Mouse (Mus musculus) hindbrain, postnatal 0 days (tissue): ENCODE results near the gene Mroh3. TPM values are rescaled to one million over a fixed set of nuclear protein-coding genes. Genes with fewer than 3 reads are reported as not detected.

ENCODE experiments used
- ATAC-seq: fragments of 200-750 bp; cut with Nextera tagmentation; 2 replicates; pipeline ENCODE4 v1.8.0; 2017; ENCODE audit warnings: mild to moderate bottlenecking, moderate TSS enrichment, moderate library complexity
- DNase-seq: peaks from one replicate; pipeline ENCODE4 v3.0.0-alpha.2; 2015; ENCODE audit warnings: low spot score
- H3K27ac ChIP-seq: fragments of 300-500 bp; sonication (generic); 2 replicates; pipeline ENCODE4 v1.5.1; 2014; ENCODE audit warnings: mild to moderate bottlenecking
- H3K27me3 ChIP-seq: fragments of 300-500 bp; sonication (generic); 2 replicates; pipeline ENCODE4 v1.6.1; 2014; ENCODE audit warnings: low read length, mixed read lengths; ENCODE audit not compliant: insufficient read depth
- H3K36me3 ChIP-seq: fragments of 300-500 bp; sonication (generic); 2 replicates; pipeline ENCODE4 v1.6.1; 2014; ENCODE audit warnings: low read length, mixed read lengths; ENCODE audit not compliant: insufficient read depth
- H3K4me1 ChIP-seq: fragments of 300-500 bp; sonication (generic); 2 replicates; pipeline ENCODE4 v1.6.1; 2014; ENCODE audit warnings: antibody characterized with exemption, low read length, mixed read lengths; ENCODE audit not compliant: insufficient read depth
- H3K4me2 ChIP-seq: fragments of 300-500 bp; sonication (generic); 2 replicates; pipeline ENCODE4 v1.6.1; 2014; ENCODE audit warnings: low read depth, mild to moderate bottlenecking, low read length, moderate library complexity, mixed read lengths
- H3K4me3 ChIP-seq: fragments of 300-500 bp; sonication (generic); 2 replicates; pipeline ENCODE4 v1.5.1; 2014; ENCODE audit warnings: low read length
- H3K9ac ChIP-seq: fragments of 300-500 bp; sonication (generic); replicated peaks from 2 replicates; pipeline ENCODE4 v1.6.1; 2014; ENCODE audit warnings: mild to moderate bottlenecking, low read length, moderate library complexity, mixed read lengths
- H3K9me3 ChIP-seq: fragments of 300-500 bp; sonication (generic); 2 replicates; pipeline ENCODE4 v1.6.1; 2016; ENCODE audit warnings: low read length, mixed read lengths
- CTCF ChIP-seq: IDR thresholded peaks from 2 replicates; pipeline ENCODE4 v1.5.1; 2016; ENCODE audit warnings: antibody characterized with exemption, control low read depth, low read depth
- WGBS: fragments of 180-500 bp; shearing (Covaris S2); extraction: QIAGEN DNeasy Blood & Tissue Kit; methylation state at CpG from one replicate; pipeline ENCODE4 v1.1.7; 2014; 5-methylcytosine and 5-hydroxymethylcytosine counted together
- polyA plus RNA-seq: library from polyadenylated mRNA; unstranded; fragments of >200 nt; fragmentation: Nextera tagmentation; extraction: Ambion mirVana; gene quantifications from 2 replicates; pipeline ENCODE4 v1.2.1, GENCODE M21; 2015
- total RNA-seq: library from RNA; depleted of rRNA; stranded (reverse); fragments of >200 nt; gene quantifications from 2 replicates; pipeline ENCODE4 v1.2.3, GENCODE M21; 2014

Mroh3 gene
- total and polyA plus RNA-seq, 2 experiments from 2014 or later: 0.23 to 0.84 TPM

DNA sequence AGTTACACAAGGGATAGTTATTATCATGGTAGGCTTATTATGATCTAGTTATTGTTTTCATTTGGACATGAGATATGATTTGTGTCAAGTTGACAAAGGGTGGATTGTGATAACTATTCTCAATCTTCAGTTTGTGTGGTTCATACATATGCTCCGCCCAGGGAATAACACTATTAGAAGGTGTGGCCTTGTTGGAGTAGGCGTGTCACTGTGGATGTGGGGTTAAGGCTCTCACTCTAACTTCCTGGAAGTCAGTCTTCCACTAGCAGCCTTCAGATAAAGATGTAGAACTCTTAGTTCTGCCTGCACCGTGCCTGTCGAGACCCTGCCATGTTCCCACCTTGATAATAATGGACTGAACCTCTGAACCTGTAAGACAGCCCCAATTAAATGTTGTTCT lies 25.9 kb upstream of the Mroh3 start:
- Histone ChIP-seq H3K27ac (no peak overlapping the region), H3K27me3 (no peaks in the 10 kb centered on the region)
- WGBS: 91% methylated on average over 4 of the region's 4 CpGs

DNA sequence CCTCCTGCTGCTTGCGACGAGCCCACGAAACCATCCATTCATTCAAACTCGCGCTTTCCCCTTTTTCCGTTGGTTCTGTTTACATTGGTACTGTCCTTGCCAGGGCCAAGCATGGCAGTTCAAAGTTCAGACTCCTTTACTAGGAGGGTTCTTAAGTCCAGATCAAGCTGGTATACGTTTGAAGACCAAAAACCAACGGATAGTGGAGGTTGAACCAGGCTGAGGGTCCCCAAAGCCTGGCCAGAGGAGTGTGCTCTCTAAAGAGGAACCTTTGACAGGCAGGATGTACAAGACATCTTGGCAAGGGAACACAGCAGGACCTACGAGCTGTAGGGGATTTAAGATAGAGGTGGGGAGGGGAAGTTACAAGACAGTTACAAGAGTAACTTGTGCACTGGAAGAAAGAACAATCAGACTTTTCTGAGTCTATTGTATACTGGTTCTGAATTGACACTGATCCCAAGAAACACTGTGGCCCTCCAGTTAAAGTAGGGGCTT lies 22.0 kb upstream of the Mroh3 start:
- H3K9me3 ChIP-seq: no peaks in the 10 kb centered on the region
- 2% methylated on average over 9 of the region's 9 CpGs for WGBS
- peak overlapping the region; percentile 49 for H3K9ac ChIP-seq
- no peak overlapping the region for H3K27ac ChIP-seq
- H3K36me3 ChIP-seq: no peaks in the 10 kb centered on the region
- H3K27me3 ChIP-seq: no peaks in the 10 kb centered on the region
- DNase-seq (no peak), ATAC-seq (peak; percentile 25)
- H3K4me1 ChIP-seq: peaks cover 9% of the 10 kb centered on the region; the same call in 1 of the 2 replicates
- TF ChIP-seq CTCF: peak; percentile 57; the same call in 1 of the 2 replicates
- H3K4me2 ChIP-seq: peak overlapping the region; percentile 67
- H3K4me3 ChIP-seq: peak overlapping the region; percentile 58

More for the DNA sequence above, 25.9 kb upstream of the Mroh3 start:
- Histone ChIP-seq H3K36me3 (no peaks in the 10 kb centered on the region), H3K4me1 (0 out of 2 replicates have a peak, but pooled peaks cover 5% of the 10 kb centered on the region), H3K4me2 (no peak overlapping the region), H3K9me3 (no peaks in the 10 kb centered on the region), H3K4me3 (no peak overlapping the region), H3K9ac (no peak overlapping the region)
- no peak for DNase-seq
- no peak for TF ChIP-seq CTCF
- no peak for ATAC-seq

DNA sequence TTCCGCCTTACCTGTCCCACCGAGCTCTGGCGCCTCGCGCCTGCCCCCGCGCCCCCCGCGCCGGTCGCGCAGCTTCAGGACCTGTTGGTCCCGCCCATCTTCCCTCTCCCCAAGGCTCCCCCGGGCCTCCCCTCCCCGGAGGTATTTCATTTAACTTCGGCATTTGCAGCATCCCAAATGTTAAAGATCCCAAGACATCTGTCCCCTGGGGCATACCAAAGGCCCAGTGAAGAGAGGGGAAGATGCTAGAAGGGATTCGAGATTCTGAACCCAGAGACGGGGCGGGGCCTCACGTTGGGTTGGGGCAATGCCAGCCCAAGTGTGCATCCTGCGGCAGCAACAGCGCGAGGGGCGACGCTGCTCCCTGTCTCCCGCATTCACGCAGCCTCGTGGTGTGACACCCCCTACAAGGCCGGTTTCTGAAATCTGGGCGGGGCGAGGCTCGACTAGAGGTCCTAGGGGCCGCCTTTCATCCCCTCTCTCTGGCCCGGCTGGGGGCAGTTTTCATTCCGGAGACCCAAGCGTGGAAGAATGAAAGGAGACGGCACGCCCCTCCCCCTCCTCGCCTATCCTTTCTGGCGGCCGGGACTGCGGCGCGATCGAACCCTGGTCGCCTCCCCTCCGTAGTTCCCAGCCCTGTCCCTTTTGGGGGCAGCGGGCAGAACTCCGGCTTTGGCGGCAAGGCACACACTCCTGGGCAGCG lies 21.4 kb upstream of the Mroh3 start, which contains the start of gene Inava:
Gene Inava, minus strand, starts transcription at position 373 of the 703 bp plus-strand sequence.
- Histone ChIP-seq H3K36me3 (no peaks in the 10 kb centered on the region), H3K9me3 (no peaks in the 10 kb centered on the region), H3K4me1 (peaks cover 11% of the 10 kb centered on the region; the same call in 1 of the 2 replicates), H3K9ac (peak within 1 kb of the TSS; percentile 49), H3K4me3 (peak within 1 kb of the TSS; percentile 58), H3K4me2 (peak within 1 kb of the TSS; percentile 67), H3K27me3 (no peaks in the 10 kb centered on the region), H3K27ac (no peak within 1 kb of the TSS; the same call in 1 of the 2 replicates)
- TF ChIP-seq CTCF: no peak; the same call in 1 of the 2 replicates
- under 1% methylated on average over 48 of the region's 51 CpGs for WGBS
- ATAC-seq: peak; percentile 88
- peak; percentile 72 for DNase-seq

DNA sequence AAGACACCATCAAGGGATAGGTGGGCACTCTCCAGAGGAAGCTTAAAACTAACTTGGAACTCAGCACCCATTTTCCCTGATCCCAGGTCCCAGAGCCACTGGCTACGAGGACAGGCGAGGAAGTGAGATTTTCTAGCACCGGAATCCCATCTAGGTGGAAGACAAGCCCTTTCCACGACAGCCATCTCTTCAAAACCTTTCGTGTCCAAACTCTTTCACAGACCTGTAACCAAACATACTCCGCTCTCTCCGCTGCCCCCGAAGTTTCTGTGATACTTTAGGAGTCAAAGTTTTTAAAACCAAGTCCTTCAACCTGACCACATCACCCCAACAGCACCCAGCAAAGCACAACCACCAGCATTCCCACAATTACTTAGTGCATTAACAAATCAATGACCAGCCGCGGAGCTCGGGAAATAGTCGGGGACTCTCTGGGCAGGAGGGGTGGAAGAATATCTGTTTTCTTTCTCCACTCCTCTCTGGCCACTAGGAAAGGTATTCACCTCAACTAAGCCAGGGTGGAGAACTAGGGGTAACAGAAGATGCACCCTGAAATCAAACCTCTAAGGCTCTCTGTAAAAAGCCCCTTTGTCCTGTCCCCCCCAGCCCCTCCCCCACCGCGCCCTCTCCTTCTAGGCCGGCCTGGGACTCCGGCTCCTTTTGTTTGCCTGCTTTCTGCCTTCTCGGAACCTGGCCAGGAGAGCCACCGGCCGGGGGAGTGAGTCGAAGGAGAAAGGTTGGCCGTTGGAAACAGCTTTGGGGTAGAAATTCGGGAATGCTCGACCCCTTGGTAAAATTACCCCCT lies 20.6 kb upstream of the Mroh3 start:
- H3K9me3 ChIP-seq: no peaks in the 10 kb centered on the region
- WGBS: 3% methylated on average over 23 of the region's 23 CpGs
- H3K4me3 ChIP-seq: peak overlapping the region; percentile 58
- ATAC-seq: no peak
- peak overlapping the region; percentile 49; the same call in 1 of the 2 replicates for H3K9ac ChIP-seq
- no peaks in the 10 kb centered on the region for H3K36me3 ChIP-seq
- DNase-seq: no peak
- H3K27ac ChIP-seq: no peak overlapping the region
- peaks cover 19% of the 10 kb centered on the region; the same call in 1 of the 2 replicates for H3K4me1 ChIP-seq
- no peak for TF ChIP-seq CTCF
- no peaks in the 10 kb centered on the region for H3K27me3 ChIP-seq
- H3K4me2 ChIP-seq: peak overlapping the region; percentile 67

DNA sequence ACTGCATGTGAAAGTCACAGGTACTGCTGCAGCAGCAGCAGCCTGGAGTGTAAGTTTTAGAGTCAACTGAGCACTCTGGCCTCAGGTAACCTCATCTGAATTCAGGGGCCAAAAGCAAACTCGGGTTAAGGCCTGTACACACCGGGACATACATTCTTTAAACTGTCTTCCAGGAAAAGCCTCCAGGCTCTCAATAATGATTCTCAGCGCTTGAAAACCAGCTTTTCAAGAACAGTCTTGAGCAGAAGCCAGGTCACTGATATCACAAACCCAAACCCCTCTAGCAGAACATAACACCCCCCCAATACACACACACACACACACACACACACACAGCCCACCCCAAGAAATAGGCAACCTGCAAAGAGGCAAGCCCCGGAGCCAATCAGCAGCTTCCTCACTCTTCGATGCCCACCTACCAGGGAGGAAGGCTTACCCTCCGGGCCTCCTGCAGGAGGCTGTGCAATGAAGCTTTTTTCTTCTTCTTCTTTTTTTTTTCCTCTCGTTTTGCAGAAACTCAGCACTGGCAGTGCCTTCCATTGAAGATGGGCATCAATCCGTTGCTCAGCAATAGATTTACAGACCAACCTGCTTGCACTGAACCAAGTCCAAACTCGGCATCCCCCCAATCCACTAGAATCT lies 19.8 kb upstream of the Mroh3 start:
- Histone ChIP-seq H3K27ac (no peak overlapping the region), H3K36me3 (no peaks in the 10 kb centered on the region), H3K9me3 (no peaks in the 10 kb centered on the region), H3K9ac (no peak overlapping the region), H3K27me3 (no peaks in the 10 kb centered on the region), H3K4me3 (peak overlapping the region; percentile 58), H3K4me2 (peak overlapping the region; percentile 67), H3K4me1 (peaks cover 25% of the 10 kb centered on the region; the same call in 1 of the 2 replicates)
- no peak for ATAC-seq
- TF ChIP-seq CTCF: no peak
- DNase-seq: no peak
- WGBS: 5% methylated on average over 9 of the region's 9 CpGs

DNA sequence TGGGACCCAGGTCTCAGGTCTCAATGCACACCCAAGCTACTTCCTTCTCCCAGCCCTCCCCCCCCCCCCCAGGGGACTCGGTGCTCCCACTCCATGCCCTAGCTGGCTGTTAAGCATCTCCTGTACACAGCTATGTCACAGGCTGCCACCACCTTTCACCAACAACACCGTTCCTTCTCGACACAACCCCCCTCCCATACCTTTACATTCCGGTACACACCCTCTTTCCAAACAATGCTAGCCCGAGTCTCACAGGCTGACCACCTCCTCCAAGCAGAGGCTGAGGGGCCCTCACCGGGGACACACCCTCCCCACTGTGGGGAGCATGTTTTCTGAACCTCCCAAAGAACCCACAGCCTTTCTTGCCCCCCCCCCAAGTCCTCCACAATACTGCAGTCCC lies 19.0 kb upstream of the Mroh3 start:
- Histone ChIP-seq H3K4me3 (no peak overlapping the region), H3K36me3 (no peaks in the 10 kb centered on the region), H3K9ac (no peak overlapping the region), H3K27me3 (no peaks in the 10 kb centered on the region), H3K27ac (no peak overlapping the region), H3K9me3 (no peaks in the 10 kb centered on the region), H3K4me1 (peaks cover 25% of the 10 kb centered on the region; the same call in 1 of the 2 replicates), H3K4me2 (peak overlapping the region; percentile 67)
- DNase-seq: no peak
- no peak for TF ChIP-seq CTCF
- WGBS: 13% methylated on average over 6 of the region's 6 CpGs
- ATAC-seq: no peak
